Mouse (Mus musculus): ENCODE measurements around the gene Samd7. TPM values are rescaled to one million over a fixed set of nuclear protein-coding genes. Genes with fewer than 3 reads are reported as not detected.

Gene Samd7
- polyA plus RNA-seq, 1 experiment from 2014 or later = 0.02 TPM

- ATAC-seq (ENCODE audit: low read depth) = no peak
- no peak overlapping the region for H3K4me3 ChIP-seq (ENCODE audit: low read depth, low read length)
- no peaks in the 10 kb centered on the region for H3K27me3 ChIP-seq (ENCODE audit: control insufficient read depth, insufficient read depth, low read depth, low read length)
- no peak overlapping the region for H3K4me2 ChIP-seq (ENCODE audit: low read depth, low read length)
- no peak overlapping the region for H3K9ac ChIP-seq (ENCODE audit: low read depth, low read length)
- H3K27ac ChIP-seq (ENCODE audit: low read length) = no peak overlapping the region
- no peaks in the 10 kb centered on the region for H3K9me3 ChIP-seq (replicated peaks; ENCODE audit: control insufficient read depth, low read length)
- H3K36me3 ChIP-seq (ENCODE audit: control insufficient read depth, insufficient read depth) = no peaks in the 10 kb centered on the region
- WGBS (ENCODE audit: insufficient replicate concordance) = 56% methylated on average over 4 of the region's 4 CpGs
- H3K4me1 ChIP-seq (ENCODE audit: control insufficient read depth, low read depth, low read length) = no peaks in the 10 kb centered on the region
Measured at GRCm38 (mm10) chr3:30722036-30722435, 24.1 kb upstream of the Samd7 start.

- 56% methylated on average over 2 of the region's 2 CpGs for WGBS (ENCODE audit: insufficient replicate concordance)
- H3K9me3 ChIP-seq (replicated peaks; ENCODE audit: control insufficient read depth, low read length) = no peaks in the 10 kb centered on the region
- H3K9ac ChIP-seq (ENCODE audit: low read depth, low read length) = no peak overlapping the region
- no peak overlapping the region for H3K27ac ChIP-seq (ENCODE audit: low read length)
- no peaks in the 10 kb centered on the region for H3K4me1 ChIP-seq (ENCODE audit: control insufficient read depth, low read depth, low read length)
- no peaks in the 10 kb centered on the region for H3K27me3 ChIP-seq (ENCODE audit: control insufficient read depth, insufficient read depth, low read depth, low read length)
- H3K4me3 ChIP-seq (ENCODE audit: low read depth, low read length) = no peak overlapping the region
- H3K4me2 ChIP-seq (ENCODE audit: low read depth, low read length) = no peak overlapping the region
- H3K36me3 ChIP-seq (ENCODE audit: control insufficient read depth, insufficient read depth) = no peaks in the 10 kb centered on the region
- ATAC-seq (ENCODE audit: low read depth) = no peak
Measured at GRCm38 (mm10) chr3:30722461-30722860, 23.6 kb upstream of the Samd7 start.

- ATAC-seq (ENCODE audit: low read depth) = no peak
- no peak overlapping the region for H3K4me3 ChIP-seq (ENCODE audit: low read depth, low read length)
- 56% methylated on average over 5 of the region's 5 CpGs for WGBS (ENCODE audit: insufficient replicate concordance)
Measured at GRCm38 (mm10) chr3:30723179-30723578, 22.9 kb upstream of the Samd7 start.

GRCm38 (mm10) chr3:30724105-30724824 is 21.8 kb upstream of the Samd7 start:
- H3K27me3 ChIP-seq (ENCODE audit: control insufficient read depth, insufficient read depth, low read depth, low read length) = no peaks in the 10 kb centered on the region
- H3K4me1 ChIP-seq (ENCODE audit: control insufficient read depth, low read depth, low read length) = no peaks in the 10 kb centered on the region
- H3K9ac ChIP-seq (ENCODE audit: low read depth, low read length) = no peak overlapping the region
- H3K4me2 ChIP-seq (ENCODE audit: low read depth, low read length) = no peak overlapping the region
- H3K27ac ChIP-seq (ENCODE audit: low read length) = no peak overlapping the region
- H3K9me3 ChIP-seq (replicated peaks; ENCODE audit: control insufficient read depth, low read length) = no peaks in the 10 kb centered on the region
- no peak for ATAC-seq (ENCODE audit: low read depth)
- H3K36me3 ChIP-seq (ENCODE audit: control insufficient read depth, insufficient read depth) = no peaks in the 10 kb centered on the region
- WGBS (ENCODE audit: insufficient replicate concordance) = 57% methylated on average over 10 of the region's 10 CpGs
- no peak overlapping the region for H3K4me3 ChIP-seq (ENCODE audit: low read depth, low read length)

More at GRCm38 (mm10) chr3:30723179-30723578, 22.9 kb upstream of the Samd7 start:
- Histone ChIP-seq H3K9me3 (replicated peaks; ENCODE audit: control insufficient read depth, low read length) (no peaks in the 10 kb centered on the region), H3K4me1 (ENCODE audit: control insufficient read depth, low read depth, low read length) (no peaks in the 10 kb centered on the region), H3K27me3 (ENCODE audit: control insufficient read depth, insufficient read depth, low read depth, low read length) (no peaks in the 10 kb centered on the region), H3K9ac (ENCODE audit: low read depth, low read length) (no peak overlapping the region), H3K36me3 (ENCODE audit: control insufficient read depth, insufficient read depth) (no peaks in the 10 kb centered on the region), H3K27ac (ENCODE audit: low read length) (no peak overlapping the region), H3K4me2 (ENCODE audit: low read depth, low read length) (no peak overlapping the region)

GRCm38 (mm10) chr3:30724848-30725465 is 21.1 kb upstream of the Samd7 start:
- Histone ChIP-seq H3K4me1 (ENCODE audit: control insufficient read depth, low read depth, low read length) (no peaks in the 10 kb centered on the region), H3K9ac (ENCODE audit: low read depth, low read length) (no peak overlapping the region), H3K27me3 (ENCODE audit: control insufficient read depth, insufficient read depth, low read depth, low read length) (no peaks in the 10 kb centered on the region), H3K4me3 (ENCODE audit: low read depth, low read length) (no peak overlapping the region), H3K9me3 (replicated peaks; ENCODE audit: control insufficient read depth, low read length) (no peaks in the 10 kb centered on the region), H3K36me3 (ENCODE audit: control insufficient read depth, insufficient read depth) (no peaks in the 10 kb centered on the region), H3K4me2 (ENCODE audit: low read depth, low read length) (no peak overlapping the region), H3K27ac (ENCODE audit: low read length) (no peak overlapping the region)
- no peak for ATAC-seq (ENCODE audit: low read depth)
- WGBS (ENCODE audit: insufficient replicate concordance) = 65% methylated on average over 10 of the region's 10 CpGs

GRCm38 (mm10) chr3:30725514-30725913 is 20.6 kb upstream of the Samd7 start:
- ATAC-seq (ENCODE audit: low read depth) = no peak
- Histone ChIP-seq H3K36me3 (ENCODE audit: control insufficient read depth, insufficient read depth) (no peaks in the 10 kb centered on the region), H3K27me3 (ENCODE audit: control insufficient read depth, insufficient read depth, low read depth, low read length) (no peaks in the 10 kb centered on the region), H3K4me1 (ENCODE audit: control insufficient read depth, low read depth, low read length) (no peaks in the 10 kb centered on the region), H3K27ac (ENCODE audit: low read length) (no peak overlapping the region), H3K9ac (ENCODE audit: low read depth, low read length) (no peak overlapping the region), H3K4me2 (ENCODE audit: low read depth, low read length) (no peak overlapping the region), H3K9me3 (replicated peaks; ENCODE audit: control insufficient read depth, low read length) (no peaks in the 10 kb centered on the region), H3K4me3 (ENCODE audit: low read depth, low read length) (no peak overlapping the region)
- 64% methylated on average over 7 of the region's 7 CpGs for WGBS (ENCODE audit: insufficient replicate concordance)

- H3K4me2 ChIP-seq (ENCODE audit: low read depth, low read length) = no peak overlapping the region
- no peak for ATAC-seq (ENCODE audit: low read depth)
- 56% methylated on average over 4 of the region's 4 CpGs for WGBS (ENCODE audit: insufficient replicate concordance)
Measured at GRCm38 (mm10) chr3:30727209-30727608, 18.9 kb upstream of the Samd7 start.

GRCm38 (mm10) chr3:30729046-30729445 is 17.0 kb upstream of the Samd7 start:
- no peak overlapping the region for H3K4me2 ChIP-seq (ENCODE audit: low read depth, low read length)
- H3K9ac ChIP-seq (ENCODE audit: low read depth, low read length) = no peak overlapping the region
- ATAC-seq (ENCODE audit: low read depth) = no peak
- no peaks in the 10 kb centered on the region for H3K4me1 ChIP-seq (ENCODE audit: control insufficient read depth, low read depth, low read length)
- WGBS (ENCODE audit: insufficient replicate concordance) = 72% methylated on average over 5 of the region's 5 CpGs
- H3K9me3 ChIP-seq (replicated peaks; ENCODE audit: control insufficient read depth, low read length) = no peaks in the 10 kb centered on the region
- no peaks in the 10 kb centered on the region for H3K36me3 ChIP-seq (ENCODE audit: control insufficient read depth, insufficient read depth)
- no peak overlapping the region for H3K4me3 ChIP-seq (ENCODE audit: low read depth, low read length)
- no peak overlapping the region for H3K27ac ChIP-seq (ENCODE audit: low read length)
- no peaks in the 10 kb centered on the region for H3K27me3 ChIP-seq (ENCODE audit: control insufficient read depth, insufficient read depth, low read depth, low read length)

More at GRCm38 (mm10) chr3:30727209-30727608, 18.9 kb upstream of the Samd7 start:
- no peak overlapping the region for H3K9ac ChIP-seq (ENCODE audit: low read depth, low read length)
- no peaks in the 10 kb centered on the region for H3K36me3 ChIP-seq (ENCODE audit: control insufficient read depth, insufficient read depth)
- H3K27me3 ChIP-seq (ENCODE audit: control insufficient read depth, insufficient read depth, low read depth, low read length) = no peaks in the 10 kb centered on the region
- no peaks in the 10 kb centered on the region for H3K9me3 ChIP-seq (replicated peaks; ENCODE audit: control insufficient read depth, low read length)
- no peaks in the 10 kb centered on the region for H3K4me1 ChIP-seq (ENCODE audit: control insufficient read depth, low read depth, low read length)
- H3K4me3 ChIP-seq (ENCODE audit: low read depth, low read length) = no peak overlapping the region
- H3K27ac ChIP-seq (ENCODE audit: low read length) = no peak overlapping the region

GRCm38 (mm10) chr3:30736809-30737208 is 9.3 kb upstream of the Samd7 start:
- WGBS (ENCODE audit: insufficient replicate concordance) = 79% methylated on average over 9 of the region's 9 CpGs
- no peak for ATAC-seq (ENCODE audit: low read depth)

More at GRCm38 (mm10) chr3:30736809-30737208, 9.3 kb upstream of the Samd7 start:
- Histone ChIP-seq H3K9me3 (replicated peaks; ENCODE audit: control insufficient read depth, low read length) (no peaks in the 10 kb centered on the region), H3K4me3 (ENCODE audit: low read depth, low read length) (no peak overlapping the region), H3K36me3 (ENCODE audit: control insufficient read depth, insufficient read depth) (no peaks in the 10 kb centered on the region), H3K4me1 (ENCODE audit: control insufficient read depth, low read depth, low read length) (no peaks in the 10 kb centered on the region), H3K9ac (ENCODE audit: low read depth, low read length) (no peak overlapping the region), H3K27me3 (ENCODE audit: control insufficient read depth, insufficient read depth, low read depth, low read length) (no peaks in the 10 kb centered on the region), H3K4me2 (ENCODE audit: low read depth, low read length) (no peak overlapping the region), H3K27ac (ENCODE audit: low read length) (no peak overlapping the region)
